ENCODE assay signal across 31 mouse cellular contexts in genomic region chr14:59437398-59437797, GRCm38 (mm10). TPM values are rescaled to one million over a fixed set of nuclear protein-coding genes. Genes with fewer than 3 reads are reported as not detected.
"Had no signal": no experiment of that assay in that cellular context is flagged by ENCODE, and none has a peak within 500 bp of the region (broad histone marks: within the 10 kb centered on the region; RNA-seq: fewer than 3 reads in every experiment).

No protein-coding gene starts in this region.

- H3K27me3 ChIP-seq: limb, embryonic 12.5 days; limb, embryonic 13.5 days; limb, embryonic 15.5 days; liver, embryonic 13.5 days; liver, embryonic 15.5 days; lung, embryonic 15.5 days; megakaryocyte, embryonic 14.5 days; midbrain, embryonic 12.5 days; midbrain, embryonic 13.5 days; midbrain, embryonic 15.5 days had no signal

- ATAC-seq: lung, postnatal 0 days; midbrain, embryonic 13.5 days; midbrain, embryonic 15.5 days; midbrain, embryonic 16.5 days had no signal

- H3K9me3 ChIP-seq: limb, embryonic 10.5 days; limb, embryonic 12.5 days; limb, embryonic 13.5 days; limb, embryonic 15.5 days; liver, embryonic 13.5 days; liver, embryonic 15.5 days; lung, embryonic 15.5 days; megakaryocyte, embryonic 14.5 days; midbrain, embryonic 10.5 days; midbrain, embryonic 12.5 days; midbrain, embryonic 13.5 days; midbrain, embryonic 15.5 days had no signal

- H3K9ac ChIP-seq: limb, embryonic 12.5 days; limb, embryonic 13.5 days; limb, embryonic 15.5 days; liver, embryonic 13.5 days; liver, embryonic 14.5 days; liver, embryonic 15.5 days; lung, embryonic 14.5 days; lung, embryonic 15.5 days; midbrain, embryonic 12.5 days; midbrain, embryonic 13.5 days; midbrain, embryonic 15.5 days had no signal

- H3K36me3 ChIP-seq: limb, embryonic 13.5 days; limb, embryonic 15.5 days; lung, embryonic 15.5 days; midbrain, embryonic 10.5 days; midbrain, embryonic 12.5 days; midbrain, embryonic 13.5 days; midbrain, embryonic 15.5 days had no signal

- H3K27ac ChIP-seq: left cerebral cortex, adult 2 months; limb, embryonic 10.5 days; limb, embryonic 12.5 days; limb, embryonic 13.5 days; limb, embryonic 15.5 days; liver, embryonic 13.5 days; liver, embryonic 14.5 days; liver, embryonic 15.5 days; lung, embryonic 15.5 days; macrophage; midbrain, embryonic 10.5 days; midbrain, embryonic 12.5 days; midbrain, embryonic 13.5 days; midbrain, embryonic 15.5 days had no signal

- DNase-seq: left cerebral cortex, postnatal 4 days; liver; liver, embryonic 13.5 days; lung, adult 18-20 months; lung, adult 2 months; lung, embryonic 14.5 days; lung, postnatal 10 days; lung, postnatal 14 days; lung, postnatal 36 days; lung, postnatal 4 days; midbrain, embryonic 14.5 days had no signal

- H3K4me2 ChIP-seq: limb, embryonic 12.5 days; limb, embryonic 13.5 days; limb, embryonic 15.5 days; liver, embryonic 11.5 days; liver, embryonic 13.5 days; liver, embryonic 15.5 days; lung, embryonic 14.5 days; lung, embryonic 15.5 days; midbrain, embryonic 11.5 days; midbrain, embryonic 12.5 days; midbrain, embryonic 13.5 days; midbrain, embryonic 15.5 days had no signal

- H3K4me3 ChIP-seq: left cerebral cortex, adult 2 months; limb, embryonic 10.5 days; limb, embryonic 12.5 days; limb, embryonic 13.5 days; limb, embryonic 15.5 days; liver, embryonic 13.5 days; liver, embryonic 15.5 days; lung, embryonic 15.5 days; megakaryocyte, embryonic 14.5 days; midbrain, embryonic 10.5 days; midbrain, embryonic 12.5 days; midbrain, embryonic 13.5 days; midbrain, embryonic 15.5 days; myocyte had no signal

RNA-seq across cellular contexts. Expression of gene Phf11c, which starts 42.2 kb away (rescaled TPM):
- total RNA-seq: midbrain, postnatal 0 days had no signal
